Mouse (Mus musculus): Measurements from ENCODE around the gene Nat10.
A peak's percentile ranks its signal among the peaks of the same experiment; 100 is the strongest.

Gene Nat10

DNA sequence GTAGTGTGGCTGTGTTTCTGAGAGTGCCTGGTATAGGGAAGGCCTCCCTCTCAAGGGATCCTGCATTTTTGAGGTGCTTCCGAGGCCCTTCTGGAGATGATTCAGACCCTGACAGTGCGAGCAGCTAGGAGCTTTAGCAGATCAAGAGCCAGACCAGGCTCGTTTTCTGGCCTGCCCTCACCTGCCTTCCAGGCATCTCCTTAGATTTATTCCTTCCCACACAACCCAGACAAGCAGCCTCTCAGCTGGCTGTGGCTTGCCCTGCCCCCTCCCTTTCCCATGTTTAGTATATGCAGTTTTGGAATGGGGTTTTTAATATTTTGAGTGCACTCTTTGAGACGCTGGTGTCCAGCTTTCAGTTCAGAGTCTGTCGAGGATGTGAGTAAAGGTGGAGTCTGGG, 70.2 kb downstream of the Nat10 start:
- DNase-seq (ENCODE audit: low spot score) = no peak

DNA sequence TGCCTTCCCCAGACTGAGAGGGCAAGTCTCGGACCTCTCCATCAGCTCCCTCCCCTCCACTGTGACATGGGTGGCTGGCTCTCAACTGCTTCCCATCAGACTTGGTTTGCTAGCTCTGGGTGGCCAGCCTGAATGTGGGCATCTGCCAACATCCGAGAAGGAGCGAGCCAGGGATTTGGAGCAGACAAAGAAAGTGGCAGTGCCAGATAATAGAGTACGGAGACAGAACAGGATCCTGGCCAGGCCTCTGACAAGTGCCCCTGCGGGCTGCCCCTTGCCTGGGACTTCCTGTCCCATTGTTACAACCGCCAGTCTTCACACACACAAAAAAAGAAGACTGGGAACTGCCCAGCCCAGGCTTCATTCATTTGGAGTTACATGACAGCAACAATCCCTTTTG, 70.6 kb downstream of the Nat10 start:
- no peak for DNase-seq (ENCODE audit: low spot score)

DNA sequence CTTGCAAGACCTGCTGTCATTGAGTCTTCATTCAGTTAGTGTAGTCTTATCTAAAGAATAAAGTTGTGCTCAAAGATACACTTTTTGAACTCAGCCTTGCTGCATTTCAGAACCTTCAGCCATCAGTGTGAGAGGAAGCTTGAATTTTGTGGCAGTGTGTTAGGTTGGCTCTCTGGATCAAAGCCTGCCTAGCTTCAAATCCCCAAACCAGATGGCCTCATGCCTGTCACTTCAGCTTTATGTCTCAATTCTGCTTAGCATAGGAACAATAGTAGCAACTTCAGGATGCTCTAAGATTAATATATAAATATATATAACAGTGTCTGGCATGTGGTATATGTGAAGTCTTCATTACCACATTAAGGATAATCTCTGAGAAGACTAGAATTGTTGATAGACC, 73.2 kb downstream of the Nat10 start:
- no peak for DNase-seq (ENCODE audit: low spot score)

DNA sequence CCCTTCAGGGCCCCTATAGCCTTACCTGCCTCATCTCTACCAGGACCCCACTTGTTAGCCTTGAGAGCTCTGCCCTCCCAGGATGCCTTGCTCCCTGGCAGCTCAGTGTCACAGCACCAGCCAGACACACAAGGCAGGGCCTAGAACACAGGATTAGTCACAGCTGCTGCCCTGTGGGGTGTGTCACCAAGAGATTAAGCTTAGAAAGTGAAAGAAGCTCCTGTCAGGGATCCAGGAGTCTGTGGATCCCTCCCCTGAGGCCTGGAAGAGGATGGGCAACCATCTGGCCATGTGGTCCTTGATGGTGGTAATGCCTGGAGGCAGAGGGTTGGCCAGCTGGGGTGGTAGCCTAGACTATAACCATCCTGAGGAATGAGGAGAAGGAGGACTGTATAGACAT, 73.9 kb downstream of the Nat10 start:
- DNase-seq (ENCODE audit: low spot score) = no peak

GRCm38 (mm10) chr2:103685581-103685980, 75.5 kb downstream of the Nat10 start:
- DNase-seq (ENCODE audit: low spot score) = no peak

- no peak for DNase-seq (ENCODE audit: low spot score)
Observed at GRCm38 (mm10) chr2:103684926-103685577, 76.0 kb downstream of the Nat10 start.

- no peak for DNase-seq (ENCODE audit: low spot score)
Observed at GRCm38 (mm10) chr2:103684431-103684830, 76.6 kb downstream of the Nat10 start.

GRCm38 (mm10) chr2:103682927-103683442, 78.1 kb downstream of the Nat10 start:
- no peak for DNase-seq (ENCODE audit: low spot score)

- DNase-seq (ENCODE audit: low spot score) = peak; percentile 36
Observed at GRCm38 (mm10) chr2:103682261-103682722, 78.8 kb downstream of the Nat10 start.

- DNase-seq (ENCODE audit: low spot score) = no peak
Observed at GRCm38 (mm10) chr2:103681149-103681548, 79.9 kb downstream of the Nat10 start.

DNA sequence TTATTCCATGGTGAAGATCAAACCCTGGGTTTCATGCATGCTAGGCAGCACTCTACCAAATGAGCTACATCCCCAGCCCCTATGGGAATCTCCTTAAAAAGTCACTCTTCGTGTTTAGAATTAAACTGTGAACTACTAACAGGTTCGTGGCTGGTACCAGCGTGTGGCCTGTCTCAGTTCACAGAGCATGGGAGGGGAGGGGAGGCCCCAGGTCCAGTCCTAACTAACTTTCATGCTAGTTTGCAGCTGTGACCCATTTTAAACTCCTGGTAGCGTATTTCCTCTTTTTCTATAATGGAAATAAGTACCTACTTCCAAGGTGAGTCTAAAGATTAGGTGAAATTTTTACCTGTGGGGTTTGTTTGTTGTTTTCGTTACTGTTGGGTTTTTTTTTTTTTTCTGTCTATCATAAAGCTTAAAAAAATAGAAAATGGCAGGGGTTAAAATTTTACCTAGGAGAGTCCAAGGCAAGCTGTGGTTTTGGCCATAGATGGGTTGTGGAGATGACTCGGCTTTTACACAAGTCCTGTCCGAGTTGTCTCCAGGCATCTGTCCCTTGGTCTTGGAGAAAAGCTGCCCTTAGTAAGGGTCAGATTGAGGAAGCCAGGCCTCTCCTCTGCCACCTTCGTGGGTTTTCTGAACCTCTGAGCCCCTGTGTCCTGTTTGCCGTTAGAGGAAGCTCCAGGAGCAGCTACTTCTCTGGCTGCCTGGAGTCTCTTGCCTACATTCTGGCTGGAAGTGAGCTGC, 80.5 kb downstream of the Nat10 start:
- DNase-seq (ENCODE audit: low spot score) = no peak

DNA sequence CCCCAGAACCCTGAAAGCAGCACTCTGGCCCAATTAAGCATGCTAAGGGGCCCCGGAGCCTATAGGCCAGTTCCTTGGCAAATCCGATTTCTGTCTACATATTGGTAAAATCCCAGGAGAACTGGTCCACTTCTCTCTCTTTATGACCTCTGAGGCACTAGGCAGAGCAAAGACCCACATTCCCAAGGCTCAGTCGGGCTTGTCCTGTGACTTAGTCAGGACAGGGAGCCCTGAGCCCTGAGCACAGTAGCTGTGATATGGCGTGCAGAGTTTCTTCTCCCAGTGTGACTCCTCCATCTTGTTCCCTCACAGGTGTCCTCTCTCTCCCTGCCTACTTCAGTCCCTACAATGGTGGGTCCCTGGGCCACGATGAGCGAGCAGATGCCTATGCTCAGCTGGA, 82.6 kb downstream of the Nat10 start:
- no peak for DNase-seq (ENCODE audit: low spot score)

DNA sequence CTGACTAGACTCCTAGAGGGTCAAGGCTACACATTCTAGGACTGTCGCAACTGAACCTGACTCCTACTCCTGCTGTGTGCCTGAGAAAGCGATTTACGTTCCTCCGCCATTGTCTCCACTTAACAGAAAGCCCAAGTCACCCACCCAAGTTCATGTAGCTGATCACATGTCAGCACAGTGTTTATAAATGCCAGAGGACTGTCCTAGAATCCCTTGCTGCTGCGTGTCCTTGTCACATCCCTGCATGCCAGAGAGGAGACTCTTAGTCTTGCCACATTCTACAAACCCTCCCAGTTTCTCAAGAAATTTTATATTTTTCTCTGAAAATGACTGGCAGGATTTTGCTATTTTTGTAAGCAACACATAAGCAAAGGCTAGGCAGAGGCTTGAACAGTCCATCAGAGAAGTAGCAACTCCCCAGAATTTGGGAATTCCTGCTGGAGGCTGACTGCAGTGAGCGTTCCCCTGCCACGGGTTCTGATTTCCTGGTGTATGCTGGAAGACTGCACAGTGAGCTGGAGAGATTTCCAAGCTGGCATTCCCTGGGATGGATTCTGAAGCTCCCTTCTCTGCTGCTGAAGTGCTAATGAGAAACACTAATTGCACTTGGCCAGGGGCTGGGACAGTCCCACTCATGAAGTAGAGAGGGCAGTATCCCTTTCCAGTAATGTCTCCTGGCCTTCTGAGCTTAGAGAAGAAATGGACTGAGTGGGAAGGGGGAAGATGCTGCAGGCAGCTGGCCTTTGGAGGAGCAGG, 83.3 kb downstream of the Nat10 start:
- no peak for DNase-seq (ENCODE audit: low spot score)

DNA sequence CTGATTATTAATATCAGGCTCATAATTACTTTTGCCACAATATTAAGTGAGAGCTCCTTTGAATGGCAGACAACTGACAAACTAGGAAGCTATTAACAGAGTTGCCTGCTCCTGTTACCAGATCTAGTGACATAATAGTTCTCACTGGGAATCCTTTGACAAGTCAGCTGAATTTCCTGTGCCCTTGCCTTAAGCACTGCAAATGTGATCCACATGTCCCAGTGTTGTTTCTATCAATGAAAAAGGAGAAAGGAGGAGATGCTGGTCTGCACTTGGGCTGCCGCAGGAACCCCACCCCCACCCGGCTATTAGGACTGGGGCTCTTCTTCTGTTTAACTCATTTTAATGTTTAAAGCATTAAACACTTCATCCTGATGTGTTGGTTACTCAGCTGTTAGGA, 84.3 kb downstream of the Nat10 start:
- DNase-seq (ENCODE audit: low spot score) = no peak

- DNase-seq (ENCODE audit: low spot score) = no peak
Observed at GRCm38 (mm10) chr2:103675391-103675790, 85.7 kb downstream of the Nat10 start.

DNA sequence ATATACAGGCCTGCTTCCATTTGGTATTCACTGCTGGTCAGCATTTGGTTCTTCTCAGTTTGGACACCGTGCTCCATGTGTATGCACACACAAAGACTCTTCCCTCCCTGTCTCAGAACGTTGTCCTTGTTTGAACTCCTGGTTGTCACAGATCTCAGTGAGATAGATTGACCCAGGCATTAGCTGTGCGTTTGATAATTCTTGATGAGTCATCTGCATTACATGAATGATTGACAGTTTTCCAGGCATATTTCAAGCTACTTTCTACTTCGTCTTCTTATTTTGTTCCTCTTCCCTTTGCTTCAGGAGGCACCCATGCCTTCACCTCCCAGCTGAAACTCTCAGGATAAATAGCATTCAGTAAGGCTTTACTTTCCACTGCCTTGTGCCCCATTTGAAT, 87.5 kb downstream of the Nat10 start:
- DNase-seq (ENCODE audit: low spot score) = no peak

DNA sequence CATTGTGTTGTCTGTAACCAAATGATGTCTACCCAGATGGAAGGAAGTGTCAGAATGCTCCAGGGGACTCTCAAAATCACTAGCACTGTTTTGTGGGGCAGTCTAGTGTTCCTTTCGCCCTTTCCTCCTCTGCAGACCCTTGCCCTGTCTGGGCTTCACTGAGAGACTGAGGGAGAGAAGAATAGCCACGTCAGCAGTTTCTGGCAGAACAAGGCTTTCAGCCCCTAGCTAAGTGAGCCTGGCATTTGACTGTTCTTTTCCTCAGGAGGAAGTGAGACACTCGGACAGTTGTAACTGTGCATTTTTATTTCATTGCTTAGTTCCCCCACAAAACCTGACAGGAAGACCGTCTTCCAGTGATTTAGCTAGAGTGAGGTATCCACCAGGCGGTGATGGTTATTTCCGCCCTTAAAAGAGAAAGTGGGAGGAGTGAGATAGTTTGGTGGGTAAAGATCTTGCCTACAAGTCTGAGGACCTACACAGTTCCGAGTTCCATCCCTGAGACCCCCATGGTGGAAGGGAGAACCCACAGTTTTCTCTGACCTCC, 88.4 kb downstream of the Nat10 start:
- no peak for DNase-seq (ENCODE audit: low spot score)
